Mouse (Mus musculus) mesoderm, embryonic 11.5 days (tissue): ENCODE results near the gene Slc28a2.
"Not testable (repeated sequence)": the region's sequence is repeated elsewhere in the genome, so short reads cannot be mapped to it uniquely, and the experiment has no call there.

Experiments used
- DNase-seq: peaks from one replicate; pipeline ENCODE4 v3.0.0-alpha.2; 2012; ENCODE audit warnings: low read depth, low spot score

Slc28a2 gene

GRCm38 (mm10) chr2:122467351-122468013 is 41.2 kb downstream of the Slc28a2 start:
- peak; percentile 95 for DNase-seq

GRCm38 (mm10) chr2:122469221-122469620 is 42.9 kb downstream of the Slc28a2 start:
- DNase-seq: no peak

DNA sequence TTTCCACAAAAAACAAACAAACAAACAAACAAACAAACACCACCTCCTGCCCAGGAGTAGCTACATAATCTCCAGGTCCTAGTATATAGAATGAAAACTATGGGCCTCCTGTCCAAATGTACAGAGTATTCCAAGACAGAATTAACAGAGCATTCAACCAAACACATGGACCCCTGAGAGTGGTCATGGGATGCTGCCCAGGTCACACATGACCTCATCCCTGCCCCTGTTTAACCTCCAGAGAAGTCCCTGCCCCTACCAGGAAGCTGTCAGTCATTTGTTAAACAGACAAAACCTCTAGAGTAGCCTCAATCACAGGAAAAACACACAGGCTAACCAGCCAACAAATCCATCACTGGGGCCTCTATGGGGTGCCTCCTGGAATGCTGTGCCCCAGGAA is 50.3 kb downstream of the Slc28a2 start:
- no peak for DNase-seq

DNA sequence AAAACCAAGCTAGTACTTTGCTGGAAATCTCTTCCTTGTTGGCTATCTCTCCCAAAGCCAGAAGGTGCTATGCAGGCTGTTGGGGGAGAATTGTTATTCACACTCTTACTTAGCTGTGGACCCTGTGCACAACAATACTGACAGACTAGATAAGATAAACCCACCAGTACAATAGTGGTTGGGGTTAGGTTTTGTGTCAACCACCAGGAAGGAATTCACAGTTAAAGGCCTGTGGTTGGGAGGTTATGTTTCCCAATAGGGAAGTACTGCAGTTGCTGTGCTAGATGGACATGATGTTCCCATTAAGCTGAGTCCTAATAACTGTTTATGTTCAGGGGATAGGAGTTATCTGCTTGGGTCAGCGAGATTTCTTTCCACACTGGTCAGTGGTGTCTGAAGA is 57.5 kb downstream of the Slc28a2 start:
- DNase-seq: not testable (repeated sequence)

DNA sequence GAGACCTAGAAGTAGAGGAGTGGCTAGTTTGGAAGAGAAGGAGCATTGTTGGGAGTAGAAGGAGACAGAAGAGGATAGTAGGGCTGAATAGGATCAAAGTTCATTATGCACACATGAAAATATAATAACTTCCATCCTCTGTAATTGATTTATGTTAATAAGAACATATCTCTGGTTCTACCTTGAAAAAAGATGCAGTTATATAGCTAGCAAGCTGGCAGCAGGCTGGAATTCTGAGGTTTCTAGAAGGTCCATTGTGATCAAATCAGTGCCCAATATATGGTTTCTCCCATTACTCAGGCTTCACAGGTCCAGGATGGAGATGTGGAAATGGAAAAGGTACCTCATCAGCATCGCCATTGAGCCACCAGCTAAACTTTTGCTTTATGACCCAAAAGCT is 58.4 kb downstream of the Slc28a2 start, which contains the start of gene Gm14085:
Gm14085 (plus strand) TSS at position 301 of the 400 bp plus-strand sequence.
- no peak for DNase-seq

GRCm38 (mm10) chr2:122485654-122486053 is 59.4 kb downstream of the Slc28a2 start:
- not testable (repeated sequence) for DNase-seq

GRCm38 (mm10) chr2:122486122-122486521 is 59.8 kb downstream of the Slc28a2 start:
- not testable (repeated sequence) for DNase-seq

GRCm38 (mm10) chr2:122486674-122487073 is 60.4 kb downstream of the Slc28a2 start:
- DNase-seq: no peak
